Mouse (Mus musculus): ENCODE results near the gene Abcf1.

DNA sequence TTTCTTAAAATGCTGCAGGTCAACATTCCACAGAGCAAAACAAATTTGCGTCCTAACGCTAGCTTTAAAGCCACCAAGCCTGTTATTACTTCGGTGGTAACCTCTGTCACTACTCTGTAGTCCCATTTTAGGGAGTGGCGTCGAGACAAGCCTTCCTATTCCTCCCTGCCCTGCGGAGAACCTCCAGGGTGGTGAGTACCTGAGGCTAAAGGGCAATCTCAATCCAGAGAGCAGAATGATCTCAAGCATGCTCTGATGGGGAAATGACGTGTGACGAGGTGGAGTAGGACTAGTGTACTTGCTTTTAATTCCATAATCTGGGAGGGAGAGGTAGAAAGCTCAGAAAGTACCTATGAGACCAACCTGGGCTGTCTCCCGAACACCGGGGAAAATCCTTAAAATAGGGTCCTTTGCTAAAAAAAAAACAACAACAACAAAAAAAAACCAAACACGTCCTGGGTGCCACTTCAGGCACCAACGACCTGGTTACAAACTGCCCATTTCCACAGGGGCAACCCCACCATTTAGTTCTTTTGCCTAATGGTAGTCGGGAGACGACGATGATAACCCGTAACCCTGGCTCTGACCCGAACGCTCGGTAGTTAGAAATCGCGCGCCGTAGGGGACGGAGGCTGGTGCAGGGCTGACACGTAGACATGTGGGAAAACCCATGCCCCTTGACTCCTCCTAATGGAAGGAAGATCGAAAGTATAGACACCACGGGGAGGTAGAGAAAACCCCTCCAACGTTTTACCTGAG is 53.8 kb downstream of the Abcf1 start:
- TF ChIP-seq POLR2A (IDR thresholded peaks at IDR 0.05; ENCODE audit: borderline replicate concordance, control insufficient read depth, low read depth, low read length) (no peak), CTCF (IDR thresholded peaks at IDR 0.05; ENCODE audit: control insufficient read depth, insufficient read depth, low read length) (no peak)

Measured in bone marrow, adult 2 months (tissue).